Mouse (Mus musculus) mouse trophoblast stem cell (cell line): ENCODE measurements around the gene Wars.

ENCODE experiments used
- in situ Hi-C, 2 experiments: fragments of 300-500 bp; cut with MseI, MboI; formaldehyde crosslinking; loops; 2 replicates in 1 of 2; 3 replicates in 1 of 2; pipeline ENCODE4 v1.15.1; 2025

Gene Wars

GRCm38 (mm10) chr12:108893715-108894431 is at the start of gene Wars:
TSS of gene Wars (minus strand) at chr12:108894174.
- in situ Hi-C loops, result loop anchor here in 1 of 2 experiments (25.0 kb wide), 1 partner anchor 1493 kb away; no protein-coding TSS in a partner anchor

- in situ Hi-C loops, result no loop called here
Observed at GRCm38 (mm10) chr12:108942203-108942923, 48.4 kb upstream of the Wars start.

- in situ Hi-C loops, result no loop called here
Observed at GRCm38 (mm10) chr12:108941282-108941681, 47.3 kb upstream of the Wars start.

- in situ Hi-C loops, result no loop called here
Observed at GRCm38 (mm10) chr12:108940255-108940654, 46.3 kb upstream of the Wars start.

GRCm38 (mm10) chr12:108939317-108939716 is 45.3 kb upstream of the Wars start:
- in situ Hi-C loops, result no loop called here

GRCm38 (mm10) chr12:108938844-108939243 is 44.9 kb upstream of the Wars start:
- in situ Hi-C loops, result no loop called here

GRCm38 (mm10) chr12:108937506-108937905 is 43.5 kb upstream of the Wars start:
- in situ Hi-C loops, result no loop called here

GRCm38 (mm10) chr12:108936834-108937233 is 42.9 kb upstream of the Wars start:
- in situ Hi-C loops, result no loop called here

- in situ Hi-C loops, result no loop called here
Observed at GRCm38 (mm10) chr12:108934231-108934630, 40.3 kb upstream of the Wars start.

- in situ Hi-C loops, result no loop called here
Observed at GRCm38 (mm10) chr12:108932113-108932512, 38.1 kb upstream of the Wars start.

- in situ Hi-C loops, result no loop called here
Observed at GRCm38 (mm10) chr12:108931341-108932053, 37.5 kb upstream of the Wars start.

- in situ Hi-C loops, result no loop called here
Observed at GRCm38 (mm10) chr12:108929475-108929874, 35.5 kb upstream of the Wars start.

- in situ Hi-C loops, result no loop called here
Observed at GRCm38 (mm10) chr12:108928249-108928648, 34.3 kb upstream of the Wars start.

- in situ Hi-C loops, result no loop called here
Observed at GRCm38 (mm10) chr12:108926606-108927111, 32.7 kb upstream of the Wars start.

GRCm38 (mm10) chr12:108918753-108919152 is 24.8 kb upstream of the Wars start:
- in situ Hi-C loops, result no loop called here

- in situ Hi-C loops, result no loop called here
Observed at GRCm38 (mm10) chr12:108917509-108917908, 23.5 kb upstream of the Wars start.

GRCm38 (mm10) chr12:108916447-108917042 is 22.6 kb upstream of the Wars start:
- in situ Hi-C loops, result no loop called here

- in situ Hi-C loops, result no loop called here
Observed at GRCm38 (mm10) chr12:108915893-108916292, 21.9 kb upstream of the Wars start.

GRCm38 (mm10) chr12:108914709-108915340 is 20.9 kb upstream of the Wars start:
- in situ Hi-C loops, result no loop called here

- in situ Hi-C loops, result no loop called here
Observed at GRCm38 (mm10) chr12:108914198-108914597, 20.2 kb upstream of the Wars start.

- in situ Hi-C loops, result no loop called here
Observed at GRCm38 (mm10) chr12:108912442-108912841, 18.5 kb upstream of the Wars start.
